Mouse (Mus musculus): ENCODE data around the gene Ncf2. TPM values are rescaled to one million over a fixed set of nuclear protein-coding genes. Genes with fewer than 3 reads are reported as not detected.

The Ncf2 gene
- polyA plus RNA-seq (2012; fragmentation: generic; extraction: Trizol) = 0.04 TPM
- long read RNA-seq, experiment 1 = 0 reads
- long read RNA-seq, experiment 2 = 0 reads

DNA sequence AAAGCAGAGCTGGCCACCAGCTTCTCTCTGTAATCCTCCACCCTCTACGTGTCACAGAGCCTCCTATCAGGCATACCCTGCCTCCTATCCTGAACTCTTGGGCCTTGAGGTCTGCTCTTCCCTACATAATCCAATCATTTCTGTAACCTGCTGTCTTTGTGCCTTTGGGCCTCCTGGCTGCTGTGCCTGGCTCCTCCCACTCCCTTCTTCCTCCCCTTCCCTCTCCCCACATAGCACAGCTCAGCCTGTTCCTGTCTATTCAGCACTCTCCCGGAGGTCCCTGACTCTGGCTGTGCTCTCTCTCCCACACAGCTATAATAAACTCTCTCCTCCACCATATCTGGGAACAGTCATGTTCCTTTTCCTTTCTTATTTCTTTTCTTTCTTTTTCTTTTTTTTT, at the start of gene Ncf2:
Ncf2 (plus strand) TSS at position 298 of the 400 bp plus-strand sequence.
- H3K79me3 ChIP-seq (ENCODE audit: low read depth) = no peaks in the 10 kb centered on the region
- no peak for TF ChIP-seq CEBPB (IDR thresholded peaks at IDR 0.05; ENCODE audit: low read depth)
- TF ChIP-seq CTCF (IDR thresholded peaks at IDR 0.05; ENCODE audit: control insufficient read depth, insufficient read depth, insufficient read length) = no peak
- no peak for TF ChIP-seq USF1 (IDR thresholded peaks at IDR 0.05; ENCODE audit: low read depth)
- TF ChIP-seq MAX (IDR thresholded peaks at IDR 0.05) = no peak
- no peak for TF ChIP-seq MYOD1 (IDR thresholded peaks at IDR 0.05; ENCODE audit: control insufficient read depth, insufficient read length, low read depth)
- no peak for TF ChIP-seq MYOG (IDR thresholded peaks at IDR 0.05; ENCODE audit: control insufficient read depth, extremely low read depth, insufficient read length)
- no peak for TF ChIP-seq FOSL1 (IDR thresholded peaks at IDR 0.05; ENCODE audit: insufficient read depth, low read length, poor library complexity, severe bottlenecking)
- no peak within 1 kb of the TSS for H3K4me3 ChIP-seq (ENCODE audit: insufficient read depth, poor library complexity, severe bottlenecking)
- no peaks in the 10 kb centered on the region for H3K36me3 ChIP-seq (ENCODE audit: control insufficient read depth, insufficient read depth)
- H3K79me2 ChIP-seq (ENCODE audit: control insufficient read depth, insufficient read depth) = no peaks in the 10 kb centered on the region
- H3ac ChIP-seq (ENCODE audit: control insufficient read depth, insufficient read length, low read depth) = no peak within 1 kb of the TSS
- peaks cover 8% of the 10 kb centered on the region for H3K27me3 ChIP-seq (ENCODE audit: control insufficient read depth, insufficient read depth, insufficient read length)

DNA sequence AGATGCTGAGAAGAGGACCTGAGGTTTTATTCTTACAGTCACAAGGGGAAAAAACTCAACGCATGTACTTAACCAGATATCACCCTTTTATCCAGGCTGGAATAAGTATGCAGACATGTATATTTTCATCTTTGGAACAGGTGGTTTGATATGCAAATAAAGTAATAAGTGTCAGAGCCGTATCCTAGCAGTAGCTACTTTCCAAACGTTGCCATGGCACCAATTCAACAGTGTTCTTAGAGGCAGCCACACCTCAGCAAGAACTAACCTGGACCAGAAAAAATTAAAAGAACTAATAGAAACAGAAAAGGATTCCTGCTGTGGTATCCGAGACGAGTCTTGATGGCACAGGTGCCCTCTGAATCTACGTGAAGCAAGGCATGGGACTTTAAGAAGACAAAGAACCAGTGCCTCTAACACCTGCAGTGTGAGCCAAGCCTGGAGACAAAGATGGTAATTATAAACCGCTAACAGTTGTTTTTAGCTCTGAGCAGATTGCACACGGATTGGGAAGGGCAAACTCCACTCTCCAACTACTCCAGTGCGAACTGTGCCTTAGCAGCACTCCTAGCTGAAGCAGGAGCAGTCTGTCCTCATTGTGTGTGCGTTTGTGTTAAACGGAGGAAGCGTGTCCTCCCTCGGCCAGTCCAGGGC, 49.6 kb upstream of the Ncf2 start, which contains the start of gene Apobec4:
Apobec4 (plus strand) TSS at position 240 of the 654 bp plus-strand sequence.
- Histone ChIP-seq H3K79me3 (ENCODE audit: low read depth) (no peaks in the 10 kb centered on the region), H3K36me3 (ENCODE audit: control insufficient read depth, insufficient read depth) (no peaks in the 10 kb centered on the region), H3K27me3 (ENCODE audit: control insufficient read depth, insufficient read depth, insufficient read length) (no peaks in the 10 kb centered on the region), H3K4me3 (ENCODE audit: insufficient read depth, poor library complexity, severe bottlenecking) (no peak within 1 kb of the TSS), H3ac (ENCODE audit: control insufficient read depth, insufficient read length, low read depth) (no peak within 1 kb of the TSS), H3K79me2 (ENCODE audit: control insufficient read depth, insufficient read depth) (no peaks in the 10 kb centered on the region)
- TF ChIP-seq CEBPB (IDR thresholded peaks at IDR 0.05; ENCODE audit: low read depth) (no peak), USF1 (IDR thresholded peaks at IDR 0.05; ENCODE audit: low read depth) (no peak), MYOG (IDR thresholded peaks at IDR 0.05; ENCODE audit: control insufficient read depth, extremely low read depth, insufficient read length) (no peak), MYOD1 (IDR thresholded peaks at IDR 0.05; ENCODE audit: control insufficient read depth, insufficient read length, low read depth) (no peak), FOSL1 (IDR thresholded peaks at IDR 0.05; ENCODE audit: insufficient read depth, low read length, poor library complexity, severe bottlenecking) (no peak), MAX (IDR thresholded peaks at IDR 0.05) (no peak), CTCF (IDR thresholded peaks at IDR 0.05; ENCODE audit: control insufficient read depth, insufficient read depth, insufficient read length) (no peak)

DNA sequence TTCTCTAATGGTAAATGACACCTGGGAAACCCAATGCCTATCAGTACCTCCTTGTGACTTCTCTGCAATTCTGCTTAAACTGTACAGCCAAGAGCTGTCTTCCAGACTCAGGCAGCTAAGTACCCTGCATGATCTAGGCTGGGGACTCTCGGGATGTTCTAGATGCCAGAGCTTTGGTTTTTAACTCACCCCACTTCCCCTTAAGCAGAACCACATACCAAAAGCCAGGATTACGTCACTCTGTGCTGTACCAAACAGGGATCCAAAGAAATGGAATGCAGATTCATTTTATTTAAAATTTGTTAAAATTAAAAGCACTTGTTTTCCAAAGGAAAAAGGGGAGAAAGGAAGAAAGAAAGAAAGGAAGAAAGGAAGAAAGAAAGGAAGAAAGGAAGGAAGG, 38.2 kb upstream of the Ncf2 start:
- Histone ChIP-seq H3K79me2 (ENCODE audit: control insufficient read depth, insufficient read depth) (peaks cover 2% of the 10 kb centered on the region), H3K27me3 (ENCODE audit: control insufficient read depth, insufficient read depth, insufficient read length) (no peaks in the 10 kb centered on the region), H3K79me3 (ENCODE audit: low read depth) (no peaks in the 10 kb centered on the region), H3K36me3 (ENCODE audit: control insufficient read depth, insufficient read depth) (no peaks in the 10 kb centered on the region), H3ac (ENCODE audit: control insufficient read depth, insufficient read length, low read depth) (no peak overlapping the region), H3K4me3 (ENCODE audit: insufficient read depth, poor library complexity, severe bottlenecking) (no peak overlapping the region)
- TF ChIP-seq MAX (IDR thresholded peaks at IDR 0.05) = no peak
- no peak for TF ChIP-seq MYOG (IDR thresholded peaks at IDR 0.05; ENCODE audit: control insufficient read depth, extremely low read depth, insufficient read length)
- no peak for TF ChIP-seq CTCF (IDR thresholded peaks at IDR 0.05; ENCODE audit: control insufficient read depth, insufficient read depth, insufficient read length)
- no peak for TF ChIP-seq CEBPB (IDR thresholded peaks at IDR 0.05; ENCODE audit: low read depth)
- TF ChIP-seq FOSL1 (IDR thresholded peaks at IDR 0.05; ENCODE audit: insufficient read depth, low read length, poor library complexity, severe bottlenecking) = no peak
- no peak for TF ChIP-seq MYOD1 (IDR thresholded peaks at IDR 0.05; ENCODE audit: control insufficient read depth, insufficient read length, low read depth)
- TF ChIP-seq USF1 (IDR thresholded peaks at IDR 0.05; ENCODE audit: low read depth) = no peak

DNA sequence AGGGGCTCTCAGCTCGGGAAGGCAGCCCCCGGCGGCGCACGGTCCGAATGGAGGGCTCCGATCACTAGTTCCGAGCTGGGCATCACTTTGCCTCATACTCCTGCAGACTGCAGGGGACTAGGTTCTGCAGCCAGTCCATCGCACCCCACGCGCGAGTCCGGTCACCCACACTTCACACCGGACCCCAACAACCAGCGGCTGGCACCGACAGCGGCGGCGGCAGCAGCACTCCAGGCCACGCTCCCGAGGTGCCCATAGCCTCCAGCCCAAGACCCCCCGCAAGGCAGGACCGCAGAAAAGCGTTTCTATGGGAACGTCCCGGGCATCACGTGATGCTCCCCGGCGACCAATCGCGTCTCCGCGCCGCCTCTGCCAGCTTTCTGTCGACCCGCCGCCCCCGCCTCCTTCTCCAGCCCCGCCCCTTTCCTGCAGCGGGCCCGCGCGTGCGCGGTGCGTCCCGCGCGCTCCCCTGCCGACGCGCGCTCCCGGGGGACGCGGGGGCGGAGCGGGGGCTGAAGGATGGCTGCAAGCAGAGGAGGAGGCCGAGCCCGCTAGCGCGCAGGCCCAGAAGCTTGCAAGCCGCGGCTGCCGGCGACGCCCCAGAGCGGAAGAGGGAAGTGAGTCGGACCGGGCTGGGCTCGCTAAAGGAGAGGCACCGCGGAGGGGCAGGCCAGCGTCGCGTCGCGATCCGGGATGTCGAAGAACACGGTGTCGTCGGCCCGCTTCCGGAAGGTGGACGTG, 33.8 kb upstream of the Ncf2 start, which contains the start of the genes Rgl1 and Arpc5:
Rgl1 (minus strand) TSS at position 320 of the 741 bp plus-strand sequence.
Arpc5 (plus strand) TSS at position 511 of the 741 bp plus-strand sequence.
- peak within 1 kb of the TSS; percentile 94 for H3K4me3 ChIP-seq (ENCODE audit: insufficient read depth, poor library complexity, severe bottlenecking)
- peak within 1 kb of the TSS; percentile 94 for H3ac ChIP-seq (ENCODE audit: control insufficient read depth, insufficient read length, low read depth)
- peaks cover 28% of the 10 kb centered on the region for H3K36me3 ChIP-seq (ENCODE audit: control insufficient read depth, insufficient read depth)
- TF ChIP-seq MYOG (IDR thresholded peaks at IDR 0.05; ENCODE audit: control insufficient read depth, extremely low read depth, insufficient read length) = no peak
- TF ChIP-seq USF1 (IDR thresholded peaks at IDR 0.05; ENCODE audit: low read depth) = peak; percentile 93
- H3K79me2 ChIP-seq (ENCODE audit: control insufficient read depth, insufficient read depth) = peaks cover 44% of the 10 kb centered on the region
- H3K79me3 ChIP-seq (ENCODE audit: low read depth) = peaks cover 19% of the 10 kb centered on the region
- no peaks in the 10 kb centered on the region for H3K27me3 ChIP-seq (ENCODE audit: control insufficient read depth, insufficient read depth, insufficient read length)

DNA sequence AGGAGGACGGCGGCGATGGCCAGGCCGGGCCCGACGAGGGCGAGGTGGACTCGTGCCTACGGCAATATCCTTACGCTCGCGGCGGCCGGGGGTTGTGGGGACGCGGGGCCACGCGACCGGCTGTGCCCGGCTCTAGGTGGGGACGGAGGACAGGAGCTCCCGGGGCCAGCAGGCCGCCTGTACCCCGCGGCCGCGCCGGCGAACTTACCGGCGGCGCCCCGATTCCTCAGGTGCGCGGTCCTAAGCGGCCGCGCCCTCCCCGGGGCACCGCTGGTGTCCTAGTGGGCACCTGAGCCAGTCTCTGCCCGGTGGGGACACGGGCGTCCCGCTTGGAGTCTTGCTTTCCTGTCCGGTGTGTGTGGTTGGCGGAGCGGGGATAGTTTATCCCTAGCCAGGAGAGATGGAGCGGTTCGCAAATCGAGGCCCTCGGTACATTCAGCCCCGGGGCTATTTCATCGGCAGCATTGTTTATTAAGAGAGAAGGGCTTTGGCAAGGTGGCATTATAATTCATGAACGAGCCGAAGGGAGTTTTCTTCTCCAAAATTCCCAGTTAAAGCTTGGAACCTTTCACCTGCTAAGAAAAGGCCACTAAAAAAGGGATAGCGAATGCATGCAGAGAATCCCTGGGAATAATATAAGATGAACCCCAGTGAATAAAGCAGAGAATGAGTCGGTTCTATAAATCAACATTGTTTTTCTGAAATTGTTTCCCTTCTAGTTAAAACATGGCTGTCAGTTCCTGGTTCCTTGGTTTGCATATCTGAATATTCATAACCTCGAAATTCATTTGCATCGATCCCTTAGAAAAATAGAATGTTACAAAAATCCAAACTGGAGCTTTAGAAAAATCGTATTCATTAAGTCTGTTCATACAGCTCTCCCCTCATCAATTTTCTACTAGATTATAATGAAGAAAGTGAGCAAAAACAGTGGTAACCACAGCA, 32.9 kb upstream of the Ncf2 start:
- peaks cover 19% of the 10 kb centered on the region for H3K79me3 ChIP-seq (ENCODE audit: low read depth)
- H3K27me3 ChIP-seq (ENCODE audit: control insufficient read depth, insufficient read depth, insufficient read length) = no peaks in the 10 kb centered on the region
- no peak for TF ChIP-seq USF1 (IDR thresholded peaks at IDR 0.05; ENCODE audit: low read depth)
- no peak for TF ChIP-seq CEBPB (IDR thresholded peaks at IDR 0.05; ENCODE audit: low read depth)
- no peak for TF ChIP-seq MAX (IDR thresholded peaks at IDR 0.05)
- TF ChIP-seq MYOG (IDR thresholded peaks at IDR 0.05; ENCODE audit: control insufficient read depth, extremely low read depth, insufficient read length) = no peak
- no peak for TF ChIP-seq MYOD1 (IDR thresholded peaks at IDR 0.05; ENCODE audit: control insufficient read depth, insufficient read length, low read depth)
- TF ChIP-seq CTCF (IDR thresholded peaks at IDR 0.05; ENCODE audit: control insufficient read depth, insufficient read depth, insufficient read length) = no peak
- TF ChIP-seq FOSL1 (IDR thresholded peaks at IDR 0.05; ENCODE audit: insufficient read depth, low read length, poor library complexity, severe bottlenecking) = no peak
- H3ac ChIP-seq (ENCODE audit: control insufficient read depth, insufficient read length, low read depth) = peak overlapping the region; percentile 94
- peaks cover 44% of the 10 kb centered on the region for H3K79me2 ChIP-seq (ENCODE audit: control insufficient read depth, insufficient read depth)
- peaks cover 37% of the 10 kb centered on the region for H3K36me3 ChIP-seq (ENCODE audit: control insufficient read depth, insufficient read depth)
- peak overlapping the region; percentile 94 for H3K4me3 ChIP-seq (ENCODE audit: insufficient read depth, poor library complexity, severe bottlenecking)

Data from C2C12 (cell line).